Mouse (Mus musculus) neural tube, embryonic 14.5 days (tissue): ENCODE measurements around the gene Espl1. TPM values are rescaled to one million over a fixed set of nuclear protein-coding genes. Genes with fewer than 3 reads are reported as not detected.
A peak's percentile ranks its signal among the peaks of the same experiment; 100 is the strongest.

Experiments
- ATAC-seq: fragments of 200-750 bp; cut with Nextera tagmentation; 2 replicates; pipeline ENCODE4 v1.8.0; 2017; ENCODE audit warnings: low read depth, mild to moderate bottlenecking, moderate TSS enrichment, moderate library complexity
- H3K27ac ChIP-seq: fragments of 300-500 bp; sonication (generic); 2 replicates; pipeline ENCODE4 v1.5.1; 2014; ENCODE audit warnings: low read depth, mild to moderate bottlenecking, control low read depth, low read length, moderate library complexity, mixed read lengths
- H3K27me3 ChIP-seq: fragments of 300-500 bp; sonication (generic); 2 replicates; pipeline ENCODE4 v1.6.1; 2014; ENCODE audit warnings: low read length; ENCODE audit not compliant: control insufficient read depth, insufficient read depth
- H3K36me3 ChIP-seq: fragments of 300-500 bp; sonication (generic); 2 replicates; pipeline ENCODE4 v1.6.1; 2014; ENCODE audit warnings: low read length, mixed read lengths; ENCODE audit not compliant: control insufficient read depth, insufficient read depth
- H3K4me1 ChIP-seq: fragments of 300-500 bp; sonication (generic); 2 replicates; pipeline ENCODE4 v1.6.1; 2014; ENCODE audit warnings: low read length; ENCODE audit not compliant: control insufficient read depth, insufficient read depth
- H3K4me2 ChIP-seq: fragments of 300-500 bp; sonication (generic); 2 replicates; pipeline ENCODE4 v1.6.1; 2014; ENCODE audit warnings: mild to moderate bottlenecking, low read depth, low read length, control low read depth
- H3K4me3 ChIP-seq: fragments of 300-500 bp; sonication (generic); 2 replicates; pipeline ENCODE4 v1.5.1; 2014; ENCODE audit warnings: low read depth, low read length, control low read depth, mixed read lengths
- H3K9ac ChIP-seq: fragments of 300-500 bp; sonication (generic); replicated peaks from 2 replicates; pipeline ENCODE4 v1.6.1; 2014; ENCODE audit warnings: low read depth, mild to moderate bottlenecking, control low read depth, low read length, mixed read lengths
- H3K9me3 ChIP-seq: fragments of 300-500 bp; sonication (generic); 2 replicates; pipeline ENCODE4 v1.6.1; 2016; ENCODE audit warnings: low read length; ENCODE audit not compliant: control insufficient read depth
- WGBS: fragments of 180-500 bp; shearing (Covaris S2); extraction: QIAGEN DNeasy Blood & Tissue Kit; methylation state at CpG from one replicate; pipeline ENCODE4 v1.1.7; 2014; 5-methylcytosine and 5-hydroxymethylcytosine counted together
- polyA plus RNA-seq: library from polyadenylated mRNA; unstranded; fragments of >200 nt; fragmentation: Nextera tagmentation; extraction: Ambion mirVana; gene quantifications from 2 replicates; pipeline ENCODE4 v1.2.1, GENCODE M21; 2014

Gene Espl1
- polyA plus RNA-seq, 1 experiment from 2014 or later, result 3.4 TPM

DNA sequence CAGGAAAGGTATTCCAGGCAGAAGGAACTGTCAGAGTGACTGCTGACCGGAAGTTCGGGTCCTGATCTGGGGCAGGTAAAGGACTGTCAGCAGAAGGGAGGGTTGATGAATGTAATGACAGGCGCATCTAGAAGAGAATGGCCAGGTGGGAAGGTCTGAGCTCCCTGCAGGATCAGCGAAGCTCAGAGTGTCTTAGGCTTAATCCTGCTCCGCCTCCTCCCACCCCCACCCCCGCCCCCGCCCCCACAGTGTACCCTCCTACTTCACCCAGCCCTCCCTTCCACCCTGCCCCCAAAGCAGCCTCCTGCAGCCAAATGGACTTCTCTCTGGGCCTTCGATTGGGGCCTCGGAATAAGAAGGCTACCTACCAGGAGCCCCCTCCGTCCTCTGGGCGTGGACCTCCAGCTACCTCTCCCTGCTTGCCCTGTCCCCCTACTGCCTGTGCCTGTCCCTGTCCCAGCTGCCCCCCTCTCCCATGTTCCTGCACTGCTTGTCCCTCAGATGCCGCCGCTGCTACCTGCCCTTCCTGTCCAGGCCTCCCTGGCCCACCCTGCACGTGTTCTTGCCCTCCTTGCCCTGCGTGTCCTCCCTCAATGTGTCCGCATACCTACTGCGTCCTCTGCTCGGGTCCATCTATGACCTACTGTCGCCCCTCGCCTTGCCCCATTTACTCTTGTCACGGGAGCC, 25.6 kb upstream of the Espl1 start, which contains the start of gene Gm9918:
Gene Gm9918, plus strand, starts transcription at position 290 of the 687 bp plus-strand sequence.
- H3K9ac ChIP-seq, result no peak within 1 kb of the TSS
- H3K4me3 ChIP-seq, result no peak within 1 kb of the TSS
- no peak for ATAC-seq
- no peaks in the 10 kb centered on the region for H3K4me1 ChIP-seq
- peak within 1 kb of the TSS; percentile 2; the same call in 1 of the 2 replicates for H3K4me2 ChIP-seq
- WGBS, result 14% methylated on average over 18 of the region's 21 CpGs
- H3K36me3 ChIP-seq, result no peaks in the 10 kb centered on the region
- no peaks in the 10 kb centered on the region for H3K9me3 ChIP-seq
- H3K27me3 ChIP-seq, result no peaks in the 10 kb centered on the region; the same call in 1 of the 2 replicates
- no peak within 1 kb of the TSS for H3K27ac ChIP-seq

DNA sequence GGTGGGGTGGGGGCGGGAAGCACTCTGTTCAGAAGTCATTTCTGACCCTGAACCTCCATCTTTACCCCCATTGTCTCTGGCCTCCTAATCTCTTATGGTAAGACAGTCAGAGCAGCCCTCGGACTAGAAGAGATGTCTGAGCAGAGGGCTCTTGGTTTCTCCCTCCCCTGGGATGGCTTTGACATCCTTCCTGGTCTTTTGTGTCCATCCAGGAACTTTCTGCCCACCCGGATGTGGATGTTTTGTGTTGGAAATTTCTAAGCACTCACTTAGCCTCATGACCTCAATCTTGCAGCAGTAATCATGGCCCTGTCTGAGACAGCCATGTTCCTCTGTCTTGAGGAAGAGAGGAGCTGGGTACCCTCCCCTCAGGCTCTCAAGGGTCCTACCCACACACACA, 24.6 kb upstream of the Espl1 start:
- WGBS, result 41% methylated on average over 3 of the region's 3 CpGs
- Histone ChIP-seq H3K9me3 (no peaks in the 10 kb centered on the region), H3K27ac (no peak overlapping the region), H3K4me1 (no peaks in the 10 kb centered on the region), H3K4me3 (no peak overlapping the region), H3K9ac (no peak overlapping the region), H3K4me2 (no peak overlapping the region), H3K36me3 (no peaks in the 10 kb centered on the region), H3K27me3 (no peaks in the 10 kb centered on the region; the same call in 1 of the 2 replicates)
- ATAC-seq, result no peak

DNA sequence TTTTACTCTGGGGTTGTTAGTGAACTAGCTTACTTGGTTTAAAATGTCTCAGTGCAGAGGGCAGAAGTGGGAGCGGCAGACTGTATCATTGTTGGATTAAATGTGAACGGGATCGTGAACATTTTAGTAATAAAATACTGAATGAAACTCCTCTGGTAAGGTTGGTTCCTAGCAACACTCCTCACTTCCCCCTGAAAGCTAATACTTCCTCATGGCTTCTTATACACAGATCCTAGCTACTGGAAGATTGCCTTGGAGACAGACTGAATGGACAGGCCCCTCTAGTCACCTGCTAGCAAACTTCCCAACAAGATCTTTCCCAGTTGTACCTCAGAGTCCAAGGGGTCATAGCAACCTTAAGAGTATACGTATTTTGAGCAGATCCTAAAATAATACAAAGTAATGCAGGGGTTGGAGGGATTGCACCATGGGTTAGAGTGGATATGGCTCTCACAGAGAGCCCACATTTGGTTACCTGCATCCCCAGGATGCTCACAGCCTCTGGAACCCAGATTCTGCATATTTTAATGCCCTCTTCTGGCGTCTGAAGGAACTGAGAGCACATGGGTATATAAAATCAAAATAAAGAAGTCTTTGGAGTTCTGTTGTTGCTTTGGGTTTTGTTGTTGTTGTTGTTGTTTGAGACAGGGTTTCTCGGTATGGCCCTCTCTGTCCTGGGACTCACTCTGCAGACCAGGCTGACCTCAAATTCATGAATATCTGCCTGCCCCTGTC, 21.9 kb upstream of the Espl1 start:
- no peaks in the 10 kb centered on the region for H3K9me3 ChIP-seq
- H3K27ac ChIP-seq, result no peak overlapping the region
- no peak overlapping the region for H3K9ac ChIP-seq
- ATAC-seq, result no peak
- WGBS, result 78% methylated on average over 6 of the region's 6 CpGs
- H3K4me3 ChIP-seq, result no peak overlapping the region
- no peaks in the 10 kb centered on the region for H3K36me3 ChIP-seq
- no peaks in the 10 kb centered on the region for H3K4me1 ChIP-seq
- no peak overlapping the region for H3K4me2 ChIP-seq
- H3K27me3 ChIP-seq, result no peaks in the 10 kb centered on the region; the same call in 1 of the 2 replicates

DNA sequence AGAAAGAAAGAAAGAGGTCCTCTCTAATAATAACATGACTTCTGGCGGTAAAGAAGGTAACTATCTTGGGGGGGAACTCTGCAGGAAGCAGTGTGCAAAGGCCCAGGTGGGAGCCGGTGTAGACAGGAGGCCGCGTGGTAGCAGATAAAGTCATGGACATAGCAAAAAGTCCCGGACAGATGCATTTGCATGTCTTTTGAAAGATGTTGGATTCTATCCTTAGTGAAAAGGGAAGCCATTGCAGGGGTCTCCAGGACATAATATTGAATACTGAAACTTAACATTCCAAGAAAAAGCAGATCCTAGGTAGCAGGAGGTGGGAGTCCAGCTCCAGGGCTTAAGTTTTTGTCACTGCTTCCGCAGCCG, 17.4 kb upstream of the Espl1 start:
- H3K4me3 ChIP-seq, result peak overlapping the region; percentile 73
- no peaks in the 10 kb centered on the region for H3K9me3 ChIP-seq
- ATAC-seq, result no peak
- H3K27me3 ChIP-seq, result no peaks in the 10 kb centered on the region
- peak overlapping the region; percentile 78 for H3K9ac ChIP-seq
- H3K4me2 ChIP-seq, result peak overlapping the region; percentile 88
- peaks cover 9% of the 10 kb centered on the region for H3K4me1 ChIP-seq
- WGBS, result 32% methylated on average over 7 of the region's 7 CpGs
- H3K36me3 ChIP-seq, result peaks cover 10% of the 10 kb centered on the region; the same call in 1 of the 2 replicates
- peak overlapping the region; percentile 65 for H3K27ac ChIP-seq

DNA sequence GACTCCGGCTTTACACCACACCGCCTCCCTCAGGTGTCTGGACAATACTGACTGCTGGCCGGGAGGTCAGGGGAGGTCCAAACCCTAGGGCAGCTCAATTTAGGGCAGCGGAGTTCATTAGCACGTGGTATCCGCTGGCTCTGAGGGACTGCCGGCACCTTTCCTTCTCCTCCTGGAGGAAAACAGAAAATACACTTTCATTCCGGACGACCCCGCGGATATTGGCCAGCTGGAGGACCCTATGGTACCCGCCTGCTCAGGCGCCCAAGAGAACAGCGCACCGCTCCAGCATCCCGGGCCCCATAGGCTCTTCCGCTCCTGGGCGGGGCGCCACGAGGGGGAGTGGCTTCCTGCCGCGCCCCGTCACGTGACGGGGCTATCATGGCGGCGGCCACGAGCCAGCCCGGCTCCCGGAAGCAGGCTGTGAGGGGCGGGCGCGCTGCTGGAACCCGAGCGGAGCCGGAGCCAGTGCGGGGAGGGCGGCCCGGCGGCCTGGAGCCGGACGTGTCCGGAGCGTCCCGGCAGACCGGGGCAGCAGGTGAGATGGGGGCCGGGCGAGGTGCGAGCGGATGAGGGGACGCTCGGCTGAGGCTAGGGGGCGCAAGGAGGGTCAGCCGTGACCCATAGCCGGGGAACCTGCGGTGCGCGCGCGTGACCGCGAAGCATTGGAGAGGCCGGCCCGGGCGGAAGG, 16.8 kb upstream of the Espl1 start, which contains the start of gene Mfsd5:
Gene Mfsd5, plus strand, starts transcription at position 363 of the 691 bp plus-strand sequence.
- WGBS, result under 1% methylated on average over 64 of the region's 65 CpGs
- H3K4me3 ChIP-seq, result peak within 1 kb of the TSS; percentile 73
- peak; percentile 96 for ATAC-seq

DNA sequence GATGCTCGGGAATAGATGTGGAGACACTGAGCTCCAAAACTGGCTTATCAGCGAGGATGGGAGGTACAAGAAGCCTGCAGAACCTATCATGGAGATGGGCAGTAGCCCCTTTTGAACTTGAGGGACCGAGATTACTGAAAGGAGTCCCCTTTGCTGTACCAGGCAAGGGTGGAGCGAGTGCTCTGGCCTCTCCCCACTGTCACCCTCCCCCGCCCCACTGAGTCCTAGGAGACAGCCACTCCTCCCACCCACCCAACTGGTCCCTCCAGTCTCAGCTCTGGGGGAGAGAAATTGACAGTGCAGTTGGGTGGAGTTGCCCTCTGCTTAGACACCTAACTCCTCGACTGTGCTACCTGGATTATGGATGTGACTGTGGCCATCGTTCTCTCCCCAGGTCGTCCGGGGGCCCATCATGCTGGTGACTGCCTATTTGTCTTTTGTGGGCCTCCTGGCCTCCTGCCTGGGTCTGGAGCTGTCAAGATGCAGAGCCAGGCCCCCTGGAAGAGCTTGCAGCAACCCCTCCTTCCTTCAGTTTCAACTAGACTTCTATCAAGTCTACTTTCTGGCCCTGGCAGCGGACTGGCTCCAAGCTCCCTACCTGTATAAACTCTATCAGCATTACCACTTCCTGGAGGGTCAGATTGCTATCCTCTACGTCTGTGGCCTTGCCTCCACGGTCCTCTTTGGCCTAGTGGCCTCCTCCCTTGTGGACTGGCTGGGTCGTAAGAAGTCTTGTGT, 16.1 kb upstream of the Espl1 start:
- ATAC-seq, result peak; percentile 56; the same call in 1 of the 2 replicates

More for the DNA sequence above, 16.8 kb upstream of the Espl1 start, which contains the start of gene Mfsd5:
- H3K9ac ChIP-seq, result peak within 1 kb of the TSS; percentile 78
- H3K27me3 ChIP-seq, result no peaks in the 10 kb centered on the region
- peaks cover 9% of the 10 kb centered on the region for H3K4me1 ChIP-seq
- peak within 1 kb of the TSS; percentile 88 for H3K4me2 ChIP-seq
- H3K36me3 ChIP-seq, result peaks cover 10% of the 10 kb centered on the region; the same call in 1 of the 2 replicates
- no peaks in the 10 kb centered on the region for H3K9me3 ChIP-seq
- H3K27ac ChIP-seq, result peak within 1 kb of the TSS; percentile 83

DNA sequence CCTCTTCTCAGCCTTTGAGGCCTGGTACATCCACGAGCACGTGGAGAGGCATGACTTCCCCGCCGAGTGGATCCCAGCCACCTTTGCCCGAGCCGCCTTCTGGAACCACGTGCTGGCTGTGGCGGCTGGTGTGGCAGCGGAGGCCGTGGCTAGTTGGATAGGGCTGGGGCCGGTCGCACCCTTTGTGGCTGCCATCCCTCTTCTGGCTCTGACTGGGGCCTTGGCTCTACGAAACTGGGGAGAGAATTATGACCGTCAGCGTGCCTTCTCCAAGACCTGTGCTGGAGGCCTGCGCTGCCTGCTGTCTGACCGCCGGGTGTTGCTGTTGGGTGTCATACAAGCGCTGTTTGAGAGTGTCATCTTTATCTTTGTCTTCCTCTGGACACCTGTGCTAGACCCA, 15.4 kb upstream of the Espl1 start:
- Histone ChIP-seq H3K27me3 (no peaks in the 10 kb centered on the region), H3K9me3 (no peaks in the 10 kb centered on the region), H3K4me3 (peak overlapping the region; percentile 73; the same call in 1 of the 2 replicates), H3K4me1 (peaks cover 9% of the 10 kb centered on the region), H3K36me3 (peaks cover 10% of the 10 kb centered on the region; the same call in 1 of the 2 replicates), H3K27ac (no peak overlapping the region), H3K9ac (no peak overlapping the region), H3K4me2 (peak overlapping the region; percentile 88; the same call in 1 of the 2 replicates)
- 96% methylated on average over 19 of the region's 19 CpGs for WGBS
- no peak for ATAC-seq

More for the DNA sequence above, 16.1 kb upstream of the Espl1 start:
- peaks cover 10% of the 10 kb centered on the region; the same call in 1 of the 2 replicates for H3K36me3 ChIP-seq
- peaks cover 9% of the 10 kb centered on the region for H3K4me1 ChIP-seq
- H3K9ac ChIP-seq, result peak overlapping the region; percentile 78
- no peaks in the 10 kb centered on the region for H3K9me3 ChIP-seq
- peak overlapping the region; percentile 88 for H3K4me2 ChIP-seq
- WGBS, result 32% methylated on average over 13 of the region's 13 CpGs
- peak overlapping the region; percentile 83 for H3K27ac ChIP-seq
- no peaks in the 10 kb centered on the region for H3K27me3 ChIP-seq
- peak overlapping the region; percentile 73 for H3K4me3 ChIP-seq
